Mouse (Mus musculus): ENCODE measurements around the gene Unc80. TPM values are rescaled to one million over a fixed set of nuclear protein-coding genes. Genes with fewer than 3 reads are reported as not detected.
A peak's percentile ranks its signal among the peaks of the same experiment; 100 is the strongest.
"Not testable (repeated sequence)": the region's sequence is repeated elsewhere in the genome, so short reads cannot be mapped to it uniquely, and the experiment has no call there.

Unc80 gene
- polyA plus RNA-seq, 1 experiment from 2014 or later, result 0.63 TPM

GRCm38 (mm10) chr1:66692780-66693392 is 224.7 kb downstream of the Unc80 start:
- no peaks in the 10 kb centered on the region for H3K4me1 ChIP-seq
- H3K4me3 ChIP-seq (replicated peaks), result no peak overlapping the region
- no peaks in the 10 kb centered on the region for H3K36me3 ChIP-seq
- H3K9ac ChIP-seq, result no peak overlapping the region
- H3K27me3 ChIP-seq (replicated peaks), result no peaks in the 10 kb centered on the region
- no peak overlapping the region for H3K27ac ChIP-seq
- H3K9me3 ChIP-seq, result no peaks in the 10 kb centered on the region
- 80% methylated on average over 8 of the region's 8 CpGs for WGBS
- H3K4me2 ChIP-seq, result no peak overlapping the region
- no peak for ATAC-seq (ENCODE audit: insufficient read depth, low FRiP score, low read depth)

DNA sequence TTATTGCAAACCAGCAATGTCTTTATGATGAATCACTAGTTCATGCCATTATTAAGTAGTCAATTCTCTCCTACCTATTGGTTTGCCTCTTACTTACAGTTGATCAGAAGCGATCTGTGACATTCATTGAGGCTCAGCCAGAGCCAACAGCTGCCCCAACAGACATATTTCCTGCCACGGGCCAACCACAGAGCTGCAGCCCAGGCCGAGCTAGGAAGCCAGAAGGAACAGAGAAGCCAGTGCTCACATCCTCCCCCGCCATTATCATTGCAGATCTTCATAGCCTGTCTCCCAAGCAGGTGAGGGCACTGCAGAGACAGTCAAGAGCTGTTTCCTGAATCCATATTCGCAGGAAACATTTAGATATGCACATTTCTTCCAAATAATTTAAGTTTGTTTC is 226.1 kb downstream of the Unc80 start:
- H3K9ac ChIP-seq, result no peak overlapping the region
- no peaks in the 10 kb centered on the region for H3K27me3 ChIP-seq (replicated peaks)
- no peaks in the 10 kb centered on the region for H3K9me3 ChIP-seq
- H3K4me3 ChIP-seq (replicated peaks), result no peak overlapping the region
- H3K4me2 ChIP-seq, result no peak overlapping the region
- no peak for ATAC-seq (ENCODE audit: insufficient read depth, low FRiP score, low read depth)
- H3K27ac ChIP-seq, result no peak overlapping the region
- 61% methylated on average over 5 of the region's 5 CpGs for WGBS
- H3K4me1 ChIP-seq, result no peaks in the 10 kb centered on the region
- no peaks in the 10 kb centered on the region for H3K36me3 ChIP-seq

GRCm38 (mm10) chr1:66695296-66695695 is 227.1 kb downstream of the Unc80 start:
- no peaks in the 10 kb centered on the region for H3K9me3 ChIP-seq
- ATAC-seq (ENCODE audit: insufficient read depth, low FRiP score, low read depth), result no peak
- H3K36me3 ChIP-seq, result no peaks in the 10 kb centered on the region
- H3K4me2 ChIP-seq, result no peak overlapping the region
- no peaks in the 10 kb centered on the region for H3K27me3 ChIP-seq (replicated peaks)
- no peak overlapping the region for H3K4me3 ChIP-seq (replicated peaks)
- 67% methylated on average over 7 of the region's 7 CpGs for WGBS
- no peak overlapping the region for H3K9ac ChIP-seq
- H3K27ac ChIP-seq, result no peak overlapping the region
- no peaks in the 10 kb centered on the region for H3K4me1 ChIP-seq

- H3K4me1 ChIP-seq; H3K4me3 ChIP-seq (replicated peaks); H3K27ac ChIP-seq; H3K4me2 ChIP-seq; H3K36me3 ChIP-seq; ATAC-seq (ENCODE audit: insufficient read depth, low FRiP score, low read depth); H3K9ac ChIP-seq; H3K9me3 ChIP-seq; H3K27me3 ChIP-seq (replicated peaks): not testable (repeated sequence)
- 85% methylated on average over 10 of the region's 10 CpGs for WGBS
Measured at GRCm38 (mm10) chr1:66699630-66700029, 231.5 kb downstream of the Unc80 start.

DNA sequence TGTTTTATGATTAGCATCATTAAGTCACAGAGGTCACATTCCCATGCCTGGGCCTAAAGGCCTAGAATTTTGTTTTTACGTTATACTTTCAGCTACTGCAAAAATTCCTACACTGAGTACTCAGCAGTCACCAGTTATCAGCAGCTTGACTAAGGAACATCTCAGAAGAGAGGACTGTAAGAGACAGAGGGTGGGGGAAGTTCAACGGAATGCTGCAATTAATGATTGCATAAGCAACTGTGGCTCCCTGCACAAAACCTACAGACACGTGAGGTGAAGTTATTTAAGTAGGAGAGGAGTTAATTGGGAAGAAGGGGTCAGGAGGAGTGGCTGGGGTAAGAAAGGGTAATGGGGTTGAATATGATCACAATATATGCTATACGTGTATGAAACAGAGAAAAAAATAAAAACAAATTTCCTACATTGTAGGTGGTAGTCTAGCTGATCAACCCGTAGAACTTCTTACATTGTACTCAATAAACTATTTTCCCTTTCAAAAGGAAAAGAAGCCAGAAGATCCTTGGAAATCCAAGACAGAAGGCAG is 232.1 kb downstream of the Unc80 start:
- H3K4me2 ChIP-seq, result peak overlapping the region; percentile 55
- peak; percentile 3; the same call in 1 of the 2 replicates for ATAC-seq (ENCODE audit: insufficient read depth, low FRiP score, low read depth)
- peaks cover 4% of the 10 kb centered on the region; the same call in 1 of the 2 replicates for H3K4me1 ChIP-seq
- no peaks in the 10 kb centered on the region for H3K9me3 ChIP-seq
- no peaks in the 10 kb centered on the region for H3K27me3 ChIP-seq (replicated peaks)
- H3K4me3 ChIP-seq (replicated peaks), result peak overlapping the region; percentile 79
- H3K27ac ChIP-seq, result no peak overlapping the region
- no peaks in the 10 kb centered on the region for H3K36me3 ChIP-seq
- WGBS, result 49% methylated on average over 5 of the region's 5 CpGs
- no peak overlapping the region for H3K9ac ChIP-seq

GRCm38 (mm10) chr1:66700693-66701575 is 232.8 kb downstream of the Unc80 start, which contains the start of gene Rpe:
Gene Rpe (plus strand): TSS chr1:66700831.
- Histone ChIP-seq H3K36me3 (no peaks in the 10 kb centered on the region), H3K4me1 (peaks cover 4% of the 10 kb centered on the region; the same call in 1 of the 2 replicates), H3K4me2 (peak within 1 kb of the TSS; percentile 55), H3K27me3 (replicated peaks) (no peaks in the 10 kb centered on the region), H3K9ac (peak within 1 kb of the TSS; percentile 81), H3K9me3 (no peaks in the 10 kb centered on the region), H3K27ac (peak within 1 kb of the TSS; percentile 80), H3K4me3 (replicated peaks) (peak within 1 kb of the TSS; percentile 79)
- WGBS, result under 1% methylated on average over 73 of the region's 73 CpGs
- peak; percentile 100 for ATAC-seq (ENCODE audit: insufficient read depth, low FRiP score, low read depth)

DNA sequence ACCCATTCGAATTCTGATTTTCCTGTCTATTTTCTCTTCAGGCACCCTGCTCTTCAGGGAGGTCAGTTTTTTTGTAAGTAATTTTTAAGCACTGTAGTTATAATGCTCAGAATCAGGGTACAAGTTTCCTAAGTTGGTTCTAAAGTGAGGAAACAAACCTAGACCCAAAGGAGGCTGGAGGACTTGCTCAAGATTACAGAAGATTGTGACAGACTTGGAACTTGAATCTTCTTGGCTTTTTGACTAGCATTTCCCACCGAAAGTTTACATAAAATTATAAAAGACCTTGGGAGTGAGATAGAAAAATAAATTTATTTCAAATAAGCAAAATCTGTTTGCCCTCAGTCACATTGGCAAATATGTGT is 233.4 kb downstream of the Unc80 start:
- Histone ChIP-seq H3K4me3 (replicated peaks) (peak overlapping the region; percentile 79), H3K27me3 (replicated peaks) (no peaks in the 10 kb centered on the region), H3K9me3 (no peaks in the 10 kb centered on the region), H3K4me1 (peaks cover 4% of the 10 kb centered on the region; the same call in 1 of the 2 replicates), H3K4me2 (peak overlapping the region; percentile 55), H3K27ac (no peak overlapping the region), H3K36me3 (0 out of 2 replicates have a peak, but pooled peaks cover 1% of the 10 kb centered on the region), H3K9ac (peak overlapping the region; percentile 81; the same call in 1 of the 2 replicates)
- WGBS, result 34% methylated on average over 2 of the region's 2 CpGs
- ATAC-seq (ENCODE audit: insufficient read depth, low FRiP score, low read depth), result no peak

- no peak for ATAC-seq (ENCODE audit: insufficient read depth, low FRiP score, low read depth)
- Histone ChIP-seq H3K4me3 (replicated peaks) (no peak overlapping the region), H3K27me3 (replicated peaks) (no peaks in the 10 kb centered on the region), H3K9ac (no peak overlapping the region), H3K27ac (no peak overlapping the region), H3K4me2 (no peak overlapping the region), H3K9me3 (no peaks in the 10 kb centered on the region), H3K36me3 (0 out of 2 replicates have a peak, but pooled peaks cover 7% of the 10 kb centered on the region), H3K4me1 (peaks cover 4% of the 10 kb centered on the region; the same call in 1 of the 2 replicates)
- WGBS, result 76% methylated on average over 4 of the region's 4 CpGs
Measured at GRCm38 (mm10) chr1:66702623-66703345, 234.6 kb downstream of the Unc80 start.

DNA sequence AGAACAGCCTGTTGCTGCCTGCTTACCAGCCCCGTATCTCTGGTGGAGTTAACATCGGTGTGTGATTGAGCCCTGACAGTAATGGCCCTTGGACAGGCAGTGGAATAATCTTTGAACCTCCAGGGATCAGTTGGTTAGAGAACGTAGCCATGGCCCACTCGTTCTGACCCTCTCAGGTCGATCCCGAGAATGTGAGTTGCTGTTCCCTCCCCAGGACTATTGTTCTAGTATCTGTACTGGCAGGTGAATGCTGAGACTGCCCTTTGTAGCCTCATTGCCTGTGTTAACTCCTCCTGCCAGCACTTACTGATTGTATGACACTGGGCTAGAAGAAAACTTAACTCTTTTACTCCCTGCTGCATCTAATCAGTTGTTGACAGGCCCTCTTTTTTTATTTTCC is 236.4 kb downstream of the Unc80 start:
- 59% methylated on average over 6 of the region's 6 CpGs for WGBS
- no peak overlapping the region for H3K9ac ChIP-seq
- no peaks in the 10 kb centered on the region for H3K27me3 ChIP-seq (replicated peaks)
- H3K36me3 ChIP-seq, result 0 out of 2 replicates have a peak, but pooled peaks cover 7% of the 10 kb centered on the region
- H3K4me3 ChIP-seq (replicated peaks), result no peak overlapping the region
- no peaks in the 10 kb centered on the region for H3K9me3 ChIP-seq
- ATAC-seq (ENCODE audit: insufficient read depth, low FRiP score, low read depth), result no peak
- H3K4me1 ChIP-seq, result peaks cover 4% of the 10 kb centered on the region; the same call in 1 of the 2 replicates
- H3K27ac ChIP-seq, result no peak overlapping the region
- no peak overlapping the region for H3K4me2 ChIP-seq

GRCm38 (mm10) chr1:66712859-66713258 is 244.7 kb downstream of the Unc80 start:
- 87% methylated on average over 3 of the region's 3 CpGs for WGBS
- Histone ChIP-seq H3K4me3 (replicated peaks) (no peak overlapping the region), H3K27me3 (replicated peaks) (no peaks in the 10 kb centered on the region), H3K4me1 (no peaks in the 10 kb centered on the region), H3K36me3 (peaks cover 7% of the 10 kb centered on the region; the same call in 1 of the 2 replicates), H3K9me3 (no peaks in the 10 kb centered on the region), H3K27ac (no peak overlapping the region), H3K9ac (no peak overlapping the region), H3K4me2 (no peak overlapping the region)
- ATAC-seq (ENCODE audit: insufficient read depth, low FRiP score, low read depth), result no peak

DNA sequence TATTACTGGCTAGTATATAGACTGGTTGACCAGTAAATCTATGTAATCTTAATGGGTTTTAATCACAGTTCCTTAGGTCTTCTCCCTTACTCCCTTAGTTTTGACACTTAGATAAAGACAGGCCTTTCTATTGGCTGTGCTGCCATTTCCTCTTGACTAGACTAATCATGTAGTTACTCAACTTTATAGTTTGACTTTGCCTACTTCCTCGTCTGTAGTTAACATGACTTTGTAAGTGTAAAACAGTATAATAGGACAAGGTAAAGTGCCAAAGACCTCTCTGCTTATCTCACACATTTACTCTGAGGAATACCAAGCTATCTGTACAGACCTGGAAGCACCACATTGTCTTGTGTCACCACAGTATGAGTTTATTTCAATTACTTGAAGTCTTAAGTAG is 262.4 kb downstream of the Unc80 start:
- H3K4me1 ChIP-seq, result no peaks in the 10 kb centered on the region
- H3K4me3 ChIP-seq (replicated peaks), result no peak overlapping the region
- no peaks in the 10 kb centered on the region for H3K9me3 ChIP-seq
- H3K4me2 ChIP-seq, result no peak overlapping the region
- H3K27ac ChIP-seq, result no peak overlapping the region
- 60% methylated on average over 1 of the region's 1 CpGs for WGBS
- ATAC-seq (ENCODE audit: insufficient read depth, low FRiP score, low read depth), result no peak
- H3K36me3 ChIP-seq, result peaks cover 10% of the 10 kb centered on the region; the same call in 1 of the 2 replicates
- H3K9ac ChIP-seq, result no peak overlapping the region
- no peaks in the 10 kb centered on the region for H3K27me3 ChIP-seq (replicated peaks)
